Mouse (Mus musculus) hindbrain, postnatal 0 days (tissue): Measurements from ENCODE around the gene Pld4. TPM values are rescaled to one million over a fixed set of nuclear protein-coding genes. Genes with fewer than 3 reads are reported as not detected.

Experiments used
- ATAC-seq: fragments of 200-750 bp; cut with Nextera tagmentation; 2 replicates; pipeline ENCODE4 v1.8.0; 2017; ENCODE audit warnings: mild to moderate bottlenecking, moderate TSS enrichment, moderate library complexity
- DNase-seq: peaks from one replicate; pipeline ENCODE4 v3.0.0-alpha.2; 2015; ENCODE audit warnings: low spot score
- H3K27ac ChIP-seq: fragments of 300-500 bp; sonication (generic); 2 replicates; pipeline ENCODE4 v1.5.1; 2014; ENCODE audit warnings: mild to moderate bottlenecking
- H3K27me3 ChIP-seq: fragments of 300-500 bp; sonication (generic); 2 replicates; pipeline ENCODE4 v1.6.1; 2014; ENCODE audit warnings: low read length, mixed read lengths; ENCODE audit not compliant: insufficient read depth
- H3K36me3 ChIP-seq: fragments of 300-500 bp; sonication (generic); 2 replicates; pipeline ENCODE4 v1.6.1; 2014; ENCODE audit warnings: low read length, mixed read lengths; ENCODE audit not compliant: insufficient read depth
- H3K4me1 ChIP-seq: fragments of 300-500 bp; sonication (generic); 2 replicates; pipeline ENCODE4 v1.6.1; 2014; ENCODE audit warnings: antibody characterized with exemption, low read length, mixed read lengths; ENCODE audit not compliant: insufficient read depth
- H3K4me2 ChIP-seq: fragments of 300-500 bp; sonication (generic); 2 replicates; pipeline ENCODE4 v1.6.1; 2014; ENCODE audit warnings: low read depth, mild to moderate bottlenecking, low read length, moderate library complexity, mixed read lengths
- H3K4me3 ChIP-seq: fragments of 300-500 bp; sonication (generic); 2 replicates; pipeline ENCODE4 v1.5.1; 2014; ENCODE audit warnings: low read length
- H3K9ac ChIP-seq: fragments of 300-500 bp; sonication (generic); replicated peaks from 2 replicates; pipeline ENCODE4 v1.6.1; 2014; ENCODE audit warnings: mild to moderate bottlenecking, low read length, moderate library complexity, mixed read lengths
- H3K9me3 ChIP-seq: fragments of 300-500 bp; sonication (generic); 2 replicates; pipeline ENCODE4 v1.6.1; 2016; ENCODE audit warnings: low read length, mixed read lengths
- CTCF ChIP-seq: IDR thresholded peaks from 2 replicates; pipeline ENCODE4 v1.5.1; 2016; ENCODE audit warnings: antibody characterized with exemption, control low read depth, low read depth
- WGBS: fragments of 180-500 bp; shearing (Covaris S2); extraction: QIAGEN DNeasy Blood & Tissue Kit; methylation state at CpG from one replicate; pipeline ENCODE4 v1.1.7; 2014; 5-methylcytosine and 5-hydroxymethylcytosine counted together
- polyA plus RNA-seq: library from polyadenylated mRNA; unstranded; fragments of >200 nt; fragmentation: Nextera tagmentation; extraction: Ambion mirVana; gene quantifications from 2 replicates; pipeline ENCODE4 v1.2.1, GENCODE M21; 2015
- total RNA-seq: library from RNA; depleted of rRNA; stranded (reverse); fragments of >200 nt; gene quantifications from 2 replicates; pipeline ENCODE4 v1.2.3, GENCODE M21; 2014

The Pld4 gene
- total and polyA plus RNA-seq, 2 experiments from 2014 or later: 10.5 to 10.8 TPM

DNA sequence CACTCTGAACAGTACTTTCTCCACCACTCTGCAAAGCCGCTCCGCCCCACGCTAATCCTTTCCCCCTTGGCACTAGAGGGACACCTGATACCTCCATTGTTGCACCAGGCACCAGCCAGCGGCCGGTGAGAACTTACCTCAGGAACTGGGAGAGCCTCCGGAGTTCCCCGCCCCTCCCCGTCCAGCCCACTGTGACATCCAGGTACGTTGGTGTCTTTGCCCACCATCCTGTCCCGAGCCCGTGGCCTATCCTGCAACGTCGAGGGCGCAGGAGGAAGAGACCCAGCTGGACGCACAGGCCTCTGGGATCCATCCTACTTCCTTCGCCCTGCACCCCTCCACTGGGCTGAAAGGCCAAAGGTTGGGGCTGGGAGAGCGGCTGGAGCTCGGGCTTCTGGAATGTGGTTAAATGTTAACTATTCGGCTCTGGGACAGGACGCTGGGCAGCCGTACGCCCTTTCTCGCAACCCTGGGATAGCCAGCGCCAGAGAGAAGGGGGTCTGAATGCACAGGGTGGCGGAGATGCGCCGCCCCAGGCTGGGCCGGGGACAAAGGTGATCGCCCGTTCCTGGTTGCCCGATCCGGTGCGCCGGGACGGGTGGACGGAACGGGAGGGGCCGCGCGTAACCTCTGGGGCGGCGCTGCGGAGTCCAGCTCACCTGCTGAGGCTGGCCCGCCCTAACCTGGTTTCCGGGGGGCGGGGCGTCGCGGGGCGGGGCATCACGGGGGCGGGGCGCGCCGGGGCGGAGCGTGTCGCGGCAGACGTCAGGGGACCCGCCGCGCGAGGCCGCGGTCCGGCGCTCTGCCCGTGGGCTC is 38.8 kb upstream of the Pld4 start:
- Histone ChIP-seq H3K9ac (peak overlapping the region; percentile 81), H3K4me3 (peak overlapping the region; percentile 60), H3K36me3 (no peaks in the 10 kb centered on the region), H3K4me2 (peak overlapping the region; percentile 73), H3K27ac (peak overlapping the region; percentile 64), H3K4me1 (peaks cover 3% of the 10 kb centered on the region; the same call in 1 of the 2 replicates), H3K27me3 (no peaks in the 10 kb centered on the region), H3K9me3 (no peaks in the 10 kb centered on the region)
- DNase-seq (peak; percentile 73), ATAC-seq (peak; percentile 38)
- no peak for TF ChIP-seq CTCF
- WGBS: 6% methylated on average over 50 of the region's 69 CpGs

DNA sequence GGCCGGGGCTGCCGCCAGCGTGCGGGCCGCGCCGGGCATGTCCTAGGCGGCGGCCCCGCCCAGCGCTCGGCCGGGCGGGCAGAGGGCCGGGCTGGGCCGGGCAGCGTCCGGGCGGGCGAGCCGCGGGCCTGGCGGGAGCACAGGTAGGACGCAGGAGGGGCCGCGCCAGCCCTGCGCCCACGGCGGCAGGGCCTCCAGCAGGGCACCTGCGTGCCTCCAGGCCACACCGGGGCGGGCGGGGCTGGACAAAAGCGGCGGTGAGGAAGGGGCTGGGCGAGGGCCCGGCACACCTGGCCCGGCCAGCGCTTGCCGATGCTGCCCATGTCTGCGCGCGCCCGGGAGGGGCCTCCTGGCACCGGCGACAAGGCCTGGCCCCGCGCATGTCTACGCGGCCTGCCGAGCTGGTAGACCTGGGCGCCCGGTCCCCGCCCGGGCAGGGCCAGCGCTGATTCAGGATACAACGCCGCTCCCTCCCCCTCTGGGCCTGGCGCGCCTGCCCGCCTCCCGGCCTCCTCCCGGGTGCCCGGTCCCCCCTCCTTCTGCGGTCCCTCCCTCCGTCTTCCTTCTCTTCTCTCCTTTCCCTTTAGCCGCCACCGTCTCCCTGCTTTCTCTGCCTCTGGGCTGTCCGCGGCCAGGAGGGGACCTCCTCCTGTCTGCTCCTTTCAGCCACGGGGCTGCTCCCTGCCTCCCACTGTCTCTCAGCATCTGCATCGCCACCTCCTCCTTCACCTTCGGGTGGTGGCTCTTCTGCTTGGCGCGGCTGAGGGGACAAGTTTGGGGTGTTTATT is 38.0 kb upstream of the Pld4 start:
- H3K27me3 ChIP-seq: no peaks in the 10 kb centered on the region
- H3K9me3 ChIP-seq: no peaks in the 10 kb centered on the region
- peak; percentile 55 for DNase-seq
- peak overlapping the region; percentile 73 for H3K4me2 ChIP-seq
- peak overlapping the region; percentile 60 for H3K4me3 ChIP-seq
- peaks cover 3% of the 10 kb centered on the region; the same call in 1 of the 2 replicates for H3K4me1 ChIP-seq
- peak; percentile 58 for ATAC-seq
- H3K9ac ChIP-seq: peak overlapping the region; percentile 81
- no peaks in the 10 kb centered on the region for H3K36me3 ChIP-seq
- WGBS: under 1% methylated on average over 57 of the region's 75 CpGs
- no peak for TF ChIP-seq CTCF
- peak overlapping the region; percentile 64 for H3K27ac ChIP-seq

- Histone ChIP-seq H3K27me3 (no peaks in the 10 kb centered on the region), H3K4me3 (peak overlapping the region; percentile 60), H3K4me2 (peak overlapping the region; percentile 73), H3K9ac (peak overlapping the region; percentile 81), H3K9me3 (no peaks in the 10 kb centered on the region), H3K36me3 (no peaks in the 10 kb centered on the region), H3K27ac (no peak overlapping the region; the same call in 1 of the 2 replicates), H3K4me1 (peaks cover 3% of the 10 kb centered on the region; the same call in 1 of the 2 replicates)
- 4% methylated on average over 5 of the region's 5 CpGs for WGBS
- no peak for DNase-seq
- no peak; the same call in 1 of the 2 replicates for TF ChIP-seq CTCF
- ATAC-seq: peak; percentile 33
Observed at GRCm38 (mm10) chr12:112723028-112723330, 37.5 kb upstream of the Pld4 start.

- H3K9me3 ChIP-seq: no peaks in the 10 kb centered on the region
- no peak for ATAC-seq
- WGBS: 86% methylated on average over 6 of the region's 6 CpGs
- H3K27me3 ChIP-seq: no peaks in the 10 kb centered on the region
- peak overlapping the region; percentile 60 for H3K4me3 ChIP-seq
- H3K36me3 ChIP-seq: no peaks in the 10 kb centered on the region
- peak overlapping the region; percentile 81 for H3K9ac ChIP-seq
- no peak for DNase-seq
- no peak for TF ChIP-seq CTCF
- H3K4me2 ChIP-seq: peak overlapping the region; percentile 73
- no peak overlapping the region; the same call in 1 of the 2 replicates for H3K27ac ChIP-seq
- peaks cover 3% of the 10 kb centered on the region; the same call in 1 of the 2 replicates for H3K4me1 ChIP-seq
Observed at GRCm38 (mm10) chr12:112723445-112723844, 37.0 kb upstream of the Pld4 start.

DNA sequence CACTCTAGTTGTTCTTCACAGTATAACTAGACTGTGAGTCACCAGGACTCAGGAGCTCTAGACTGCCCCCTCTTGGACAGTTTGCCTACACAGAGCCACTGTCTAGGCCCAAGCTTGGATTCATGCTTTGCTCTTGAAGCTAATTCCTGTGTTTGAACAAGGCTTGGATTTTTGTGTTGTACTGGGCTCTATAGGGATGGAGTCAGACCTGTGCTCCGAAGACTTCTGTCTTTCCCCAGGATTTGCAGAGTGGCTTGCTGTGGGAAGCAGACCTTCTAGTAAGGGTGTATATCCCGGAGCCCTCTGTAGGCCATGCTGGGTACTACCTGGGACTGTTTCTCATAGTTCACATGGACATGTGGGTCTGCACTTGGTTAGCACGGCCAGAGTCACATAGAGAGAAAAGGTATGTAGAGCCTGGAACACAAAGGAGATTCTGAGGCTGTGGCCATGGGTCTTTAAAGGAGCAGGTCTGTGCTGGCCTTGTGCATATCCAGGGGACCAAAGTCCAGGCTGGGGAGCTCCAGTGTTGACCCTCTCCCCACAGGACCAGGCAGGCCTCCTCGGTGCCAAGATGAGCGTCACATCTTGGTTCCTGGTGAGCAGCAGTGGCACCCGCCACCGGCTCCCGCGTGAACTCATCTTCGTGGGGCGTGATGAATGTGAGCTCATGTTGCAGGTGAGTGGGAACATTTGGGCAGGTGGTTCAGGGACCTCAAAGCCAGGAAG is 36.2 kb upstream of the Pld4 start:
- Histone ChIP-seq H3K9me3 (no peaks in the 10 kb centered on the region), H3K4me2 (peak overlapping the region; percentile 73; the same call in 1 of the 2 replicates), H3K4me1 (peaks cover 3% of the 10 kb centered on the region; the same call in 1 of the 2 replicates), H3K36me3 (no peaks in the 10 kb centered on the region), H3K27me3 (no peaks in the 10 kb centered on the region), H3K27ac (no peak overlapping the region), H3K4me3 (no peak overlapping the region), H3K9ac (no peak overlapping the region; the same call in 1 of the 2 replicates)
- peak; percentile 50 for ATAC-seq
- peak; percentile 82 for DNase-seq
- TF ChIP-seq CTCF: peak; percentile 74; the same call in 1 of the 2 replicates
- WGBS: 78% methylated on average over 11 of the region's 11 CpGs

GRCm38 (mm10) chr12:112727801-112728200 is 32.7 kb upstream of the Pld4 start:
- H3K4me3 ChIP-seq: no peak overlapping the region
- TF ChIP-seq CTCF: no peak
- H3K9ac ChIP-seq: no peak overlapping the region
- no peak overlapping the region for H3K27ac ChIP-seq
- 46% methylated on average over 8 of the region's 8 CpGs for WGBS
- H3K27me3 ChIP-seq: no peaks in the 10 kb centered on the region
- DNase-seq (no peak), ATAC-seq (no peak)
- H3K36me3 ChIP-seq: no peaks in the 10 kb centered on the region
- H3K4me1 ChIP-seq: peaks cover 3% of the 10 kb centered on the region; the same call in 1 of the 2 replicates
- H3K4me2 ChIP-seq: no peak overlapping the region
- H3K9me3 ChIP-seq: no peaks in the 10 kb centered on the region
